7 mouse cellular contexts compared by ENCODE assay signal in genomic region chr9:83609422-83610297, GRCm38 (mm10).
A peak's percentile ranks its signal among the peaks of the same experiment; 100 is the strongest.
DNase-seq lines count a peak whose midpoint lies in the region; ATAC-seq and TF ChIP-seq lines count a peak whose summit lies in the region.

No protein-coding gene starts in this region.

- H3K27ac ChIP-seq in gastrocnemius, adult 2 months = no peak overlapping the region
- no peak overlapping the region for H3K27ac ChIP-seq in intestine, embryonic 16.5 days (ENCODE audit: low read length)
- peak overlapping the region; percentile 51 for H3K27ac ChIP-seq in midbrain, embryonic 15.5 days

- H3K4me3 ChIP-seq in gastrocnemius, adult 2 months = no peak overlapping the region
- no peak overlapping the region for H3K4me3 ChIP-seq in intestine, embryonic 16.5 days (ENCODE audit: low read length)
- H3K4me3 ChIP-seq in midbrain, embryonic 15.5 days = no peak overlapping the region

- H3K9ac ChIP-seq in intestine, embryonic 16.5 days (ENCODE audit: low read depth, low read length) = no peak overlapping the region
- H3K9ac ChIP-seq in midbrain, embryonic 15.5 days = no peak overlapping the region

- H3K9me3 ChIP-seq in intestine, embryonic 16.5 days (ENCODE audit: control insufficient read depth, low read length) = no peaks in the 10 kb centered on the region
- H3K9me3 ChIP-seq in midbrain, embryonic 15.5 days = no peaks in the 10 kb centered on the region

- peak; percentile 69 for ATAC-seq in intestine, embryonic 16.5 days
- ATAC-seq in midbrain, embryonic 15.5 days (replicated peaks) = peak; percentile 88

- intact Hi-C loops in gastrocnemius, adult 2 months (cut with DNase I) = loop anchor here (2.0 kb wide), 2 partner anchors 121 to 241 kb away; no protein-coding TSS in a partner anchor
- intact Hi-C loops in left cerebral cortex, postnatal 14 days (cut with DNase I) = loop anchor here (5.0 kb wide), 1 partner anchor 122 kb away; no protein-coding TSS in a partner anchor

- TF ChIP-seq CTCF in gastrocnemius, adult 2 months (IDR thresholded peaks at IDR 0.05) = peak; percentile 78

- H3K36me3 ChIP-seq in intestine, embryonic 16.5 days (ENCODE audit: control insufficient read depth, insufficient read depth, low read length) = no peaks in the 10 kb centered on the region
- no peaks in the 10 kb centered on the region for H3K36me3 ChIP-seq in midbrain, embryonic 15.5 days (replicated peaks)

- no peak overlapping the region for H3K4me2 ChIP-seq in intestine, embryonic 16.5 days (ENCODE audit: low read depth, low read length)
- no peak overlapping the region for H3K4me2 ChIP-seq in midbrain, embryonic 15.5 days

- peak; percentile 78 to 90 for DNase-seq in adrenal gland, adult (ENCODE audit: inconsistent age in 2 of 2, low spot score in 1 of 2)
- DNase-seq in cerebellum, postnatal 36 days = peak; percentile 83 to 87
- DNase-seq in gastrocnemius, adult 2 months = peak; percentile 74
- DNase-seq in left cerebral cortex, postnatal 14 days (ENCODE audit: low spot score in 2 of 2) = peak; percentile 93 to 95
- DNase-seq in spleen, postnatal 10 days (ENCODE audit: low spot score in 2 of 2) = peak; percentile 31 to 78

- 40% methylated on average over 9 of the region's 9 CpGs for WGBS in intestine, embryonic 16.5 days
- WGBS in midbrain, embryonic 15.5 days = 43% methylated on average over 9 of the region's 9 CpGs

- no peaks in the 10 kb centered on the region for H3K27me3 ChIP-seq in intestine, embryonic 16.5 days (replicated peaks; ENCODE audit: control insufficient read depth, insufficient read depth, low read length)
- H3K27me3 ChIP-seq in midbrain, embryonic 15.5 days (replicated peaks) = no peaks in the 10 kb centered on the region

- H3K4me1 ChIP-seq in intestine, embryonic 16.5 days (ENCODE audit: control insufficient read depth, insufficient read depth, low read length) = peaks cover 4% of the 10 kb centered on the region; the same call in 1 of the 2 replicates
- peaks cover 19% of the 10 kb centered on the region for H3K4me1 ChIP-seq in midbrain, embryonic 15.5 days
